Mouse (Mus musculus) embryo, embryonic 10 days (tissue): ENCODE measurements around the gene Gm3147.
"Not testable (repeated sequence)": the region's sequence is repeated elsewhere in the genome, so short reads cannot be mapped to it uniquely, and the experiment has no call there.

Source experiments
- DNase-seq: peaks from one replicate; pipeline ENCODE4 v3.0.0-alpha.2; 2015; ENCODE audit warnings: low spot score

The Gm3147 gene

DNA sequence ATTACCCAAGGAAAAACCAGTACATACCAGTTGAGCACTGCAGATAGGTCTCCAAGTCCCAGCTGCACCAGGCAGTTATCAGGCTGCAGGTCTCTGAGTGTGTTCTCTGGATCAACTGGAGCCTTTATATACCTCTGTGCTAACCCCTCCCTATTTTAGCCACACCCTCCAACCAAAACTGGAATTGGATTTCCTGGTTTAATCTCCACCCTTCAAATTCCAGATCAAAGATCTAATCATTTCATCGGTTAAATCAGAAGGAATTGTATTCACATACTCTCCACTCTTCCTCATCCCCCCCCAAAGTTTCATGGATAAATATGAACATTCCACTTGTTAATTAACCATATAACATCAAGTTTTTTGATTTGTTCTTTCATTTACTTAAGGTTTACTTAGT lies at the start of gene Gm3147:
TSS of gene Gm3147 (minus strand) at position 101 of the 400 bp plus-strand sequence.
- not testable (repeated sequence) for DNase-seq

DNA sequence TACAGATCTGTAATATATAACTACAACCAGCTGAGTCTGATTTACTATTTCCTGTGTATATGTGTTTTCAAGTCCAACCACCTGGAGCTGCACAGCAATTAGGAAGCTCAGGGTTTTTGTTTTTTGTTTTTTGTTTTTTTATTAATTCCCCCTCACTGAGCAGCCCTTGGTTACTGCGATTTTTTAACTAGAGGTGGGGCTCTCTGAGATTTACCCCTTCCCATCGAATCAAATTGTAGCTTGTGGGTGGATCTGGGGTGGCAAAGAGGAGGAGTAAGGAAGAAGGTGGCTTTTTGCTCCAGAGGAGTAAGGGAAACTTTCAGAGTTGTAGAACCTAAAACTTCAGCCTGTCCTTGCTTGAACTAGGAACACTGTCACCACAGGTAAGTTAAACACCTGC lies 31.9 kb upstream of the Gm3147 start, which contains the start of gene Gm6205:
TSS of gene Gm6205 (plus strand) at position 301 of the 400 bp plus-strand sequence.
- not testable (repeated sequence) for DNase-seq

DNA sequence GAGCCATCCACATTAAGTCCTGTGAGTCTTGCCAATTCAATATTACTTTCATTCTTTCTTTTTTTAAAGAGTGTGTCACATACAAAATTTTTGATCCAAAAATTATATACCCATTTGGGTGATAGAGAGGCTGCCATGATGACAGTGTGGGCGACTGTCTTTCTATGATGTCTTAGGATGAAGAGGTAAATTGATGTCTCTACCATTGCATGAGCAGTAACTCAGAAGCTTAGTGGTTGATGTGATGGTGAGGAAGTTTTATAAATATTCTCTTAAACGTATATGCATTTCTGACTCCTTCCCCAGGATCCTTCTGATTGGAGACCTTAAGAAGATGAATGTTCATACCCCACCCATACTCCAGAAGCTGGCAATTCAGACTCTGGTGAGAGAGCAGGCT lies 7.5 kb upstream of the Gm3147 start, which contains the start of gene Gm6509:
TSS of gene Gm6509 (plus strand) at position 301 of the 400 bp plus-strand sequence.
- DNase-seq, result not testable (repeated sequence)
